Mouse (Mus musculus): ENCODE measurements around the gene Haus3. TPM values are rescaled to one million over a fixed set of nuclear protein-coding genes. Genes with fewer than 3 reads are reported as not detected.

Haus3 gene
- polyA plus RNA-seq, 1 experiment from 2014 or later, result 40.7 TPM

DNA sequence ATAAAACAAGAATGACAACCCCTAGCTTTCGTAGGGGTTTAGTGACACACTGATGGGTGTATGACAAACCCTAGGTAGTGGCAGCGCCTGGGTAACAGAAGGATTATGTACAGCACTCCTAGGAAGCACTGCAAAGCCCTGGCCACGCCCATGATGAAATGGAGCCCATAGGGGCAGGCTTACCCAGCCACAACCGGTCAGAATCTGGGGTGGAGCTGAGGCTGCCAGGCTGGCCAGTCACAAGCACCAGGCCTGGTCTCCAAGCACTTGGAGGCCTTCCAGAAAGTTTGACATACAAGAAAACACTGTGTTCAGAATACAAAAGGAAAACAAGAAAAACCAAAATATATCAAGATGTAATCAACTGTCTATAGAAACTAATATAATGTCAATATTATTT, 21.7 kb upstream of the Haus3 start:
- Histone ChIP-seq H3K27ac (ENCODE audit: low read length) (peak overlapping the region; percentile 8; the same call in 1 of the 2 replicates), H3K4me2 (ENCODE audit: low read depth, low read length) (no peak overlapping the region), H3K27me3 (ENCODE audit: control insufficient read depth, insufficient read depth, low read depth, low read length) (no peaks in the 10 kb centered on the region), H3K4me1 (replicated peaks; ENCODE audit: control insufficient read depth, insufficient read depth, low read length) (peaks cover 20% of the 10 kb centered on the region), H3K4me3 (ENCODE audit: low read length) (no peak overlapping the region), H3K9me3 (ENCODE audit: control insufficient read depth, low read length) (no peaks in the 10 kb centered on the region), H3K9ac (ENCODE audit: low read length) (no peak overlapping the region), H3K36me3 (ENCODE audit: control insufficient read depth, insufficient read depth, low read length) (no peaks in the 10 kb centered on the region)
- ATAC-seq (ENCODE audit: low read depth), result no peak
- WGBS, result 43% methylated on average over 4 of the region's 4 CpGs

DNA sequence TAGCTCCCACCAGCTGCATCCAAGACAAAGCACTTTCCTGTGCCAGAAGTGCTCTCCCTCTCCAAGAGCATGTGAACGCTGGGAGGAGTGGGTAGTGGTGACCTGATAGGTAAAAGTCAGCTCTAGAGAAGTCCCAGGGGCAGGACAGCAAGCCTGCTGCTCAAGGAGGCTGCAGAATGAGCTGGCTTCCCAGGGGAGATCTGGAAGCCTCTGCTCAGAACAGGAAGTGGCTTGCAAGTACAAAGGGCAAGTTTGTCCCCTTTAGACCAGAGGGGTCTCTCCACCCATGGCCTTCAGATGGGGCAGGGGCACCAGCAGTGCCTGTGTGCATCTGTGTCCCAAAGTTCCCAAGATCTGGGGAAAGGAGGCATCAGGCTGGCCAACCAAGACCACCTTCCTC, 20.2 kb upstream of the Haus3 start:
- no peaks in the 10 kb centered on the region for H3K36me3 ChIP-seq (ENCODE audit: control insufficient read depth, insufficient read depth, low read length)
- no peak overlapping the region for H3K27ac ChIP-seq (ENCODE audit: low read length)
- no peak overlapping the region for H3K4me2 ChIP-seq (ENCODE audit: low read depth, low read length)
- no peak overlapping the region for H3K4me3 ChIP-seq (ENCODE audit: low read length)
- ATAC-seq (ENCODE audit: low read depth), result no peak
- H3K9ac ChIP-seq (ENCODE audit: low read length), result no peak overlapping the region
- peaks cover 33% of the 10 kb centered on the region for H3K4me1 ChIP-seq (replicated peaks; ENCODE audit: control insufficient read depth, insufficient read depth, low read length)
- no peaks in the 10 kb centered on the region for H3K27me3 ChIP-seq (ENCODE audit: control insufficient read depth, insufficient read depth, low read depth, low read length)
- whole genome bisulfite sequencing, result 33% methylated on average over 1 of the region's 1 CpGs
- no peaks in the 10 kb centered on the region for H3K9me3 ChIP-seq (ENCODE audit: control insufficient read depth, low read length)

DNA sequence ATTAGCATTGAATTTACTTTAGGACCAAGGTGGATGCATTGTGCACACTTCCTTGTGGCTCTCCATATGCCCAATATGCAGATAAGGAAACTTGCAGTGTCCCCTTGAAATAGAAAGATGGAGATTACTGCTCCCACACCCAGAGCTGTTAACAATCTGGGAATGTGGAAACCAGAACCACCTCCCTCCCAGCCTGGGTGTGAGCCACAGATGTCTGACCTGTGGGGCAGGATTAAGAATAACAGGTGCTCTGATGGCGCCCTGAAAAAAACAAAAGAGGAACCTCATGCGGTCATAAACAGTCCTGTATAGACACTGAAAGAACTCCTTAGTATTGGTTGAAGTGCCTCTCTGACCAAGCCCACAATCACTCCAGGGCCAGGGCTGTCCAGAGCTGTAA, 19.5 kb upstream of the Haus3 start:
- Histone ChIP-seq H3K9ac (ENCODE audit: low read length) (peak overlapping the region; percentile 83), H3K4me2 (ENCODE audit: low read depth, low read length) (peak overlapping the region; percentile 60), H3K36me3 (ENCODE audit: control insufficient read depth, insufficient read depth, low read length) (no peaks in the 10 kb centered on the region), H3K27ac (ENCODE audit: low read length) (no peak overlapping the region), H3K9me3 (ENCODE audit: control insufficient read depth, low read length) (no peaks in the 10 kb centered on the region), H3K27me3 (ENCODE audit: control insufficient read depth, insufficient read depth, low read depth, low read length) (no peaks in the 10 kb centered on the region), H3K4me1 (replicated peaks; ENCODE audit: control insufficient read depth, insufficient read depth, low read length) (peaks cover 40% of the 10 kb centered on the region), H3K4me3 (ENCODE audit: low read length) (peak overlapping the region; percentile 90)
- 62% methylated on average over 2 of the region's 2 CpGs for WGBS
- ATAC-seq (ENCODE audit: low read depth), result no peak

DNA sequence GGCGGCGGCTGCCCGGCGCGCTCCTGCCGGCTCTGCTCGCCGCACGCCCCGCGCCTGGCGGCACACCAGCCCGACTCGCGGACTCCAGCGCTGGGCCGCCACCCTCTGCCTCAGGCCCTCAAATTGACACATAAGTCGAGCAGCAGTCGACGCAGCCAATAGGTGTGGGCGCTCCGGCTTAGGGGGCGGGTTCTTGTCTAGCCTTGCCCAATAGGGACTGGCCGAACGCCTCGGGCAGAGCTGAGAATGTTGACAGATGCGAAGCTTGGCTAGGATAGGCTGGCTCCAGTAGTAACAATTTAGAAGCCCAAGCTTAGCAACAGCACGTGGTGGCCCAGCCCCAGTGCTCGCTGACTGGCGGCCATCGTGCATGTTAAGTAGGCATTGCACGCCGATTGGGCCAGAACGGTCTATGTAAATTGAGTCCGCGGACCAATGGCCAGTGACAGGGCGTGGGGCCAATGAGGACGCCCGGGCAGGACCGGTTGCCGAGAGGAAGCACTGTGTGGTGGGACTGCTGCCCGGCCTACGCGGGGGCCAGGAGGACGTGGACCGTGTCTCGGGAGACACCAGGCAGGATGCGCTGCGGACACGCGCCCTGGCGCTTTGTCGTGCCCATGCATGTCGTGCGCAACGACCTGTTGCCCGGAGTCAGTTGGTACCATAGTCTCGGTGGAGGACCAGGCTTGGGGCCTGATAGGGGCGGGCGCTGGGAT, 18.4 kb upstream of the Haus3 start, which contains the start of gene Mxd4:
Gene Mxd4, minus strand, starts transcription at position 120 of the 716 bp plus-strand sequence.
- ATAC-seq (ENCODE audit: low read depth), result peak; percentile 97
- H3K36me3 ChIP-seq (ENCODE audit: control insufficient read depth, insufficient read depth, low read length), result no peaks in the 10 kb centered on the region
- H3K27ac ChIP-seq (ENCODE audit: low read length), result peak within 1 kb of the TSS; percentile 99
- H3K4me1 ChIP-seq (replicated peaks; ENCODE audit: control insufficient read depth, insufficient read depth, low read length), result peaks cover 51% of the 10 kb centered on the region
- H3K4me2 ChIP-seq (ENCODE audit: low read depth, low read length), result peak within 1 kb of the TSS; percentile 94
- H3K27me3 ChIP-seq (ENCODE audit: control insufficient read depth, insufficient read depth, low read depth, low read length), result no peaks in the 10 kb centered on the region
- no peaks in the 10 kb centered on the region for H3K9me3 ChIP-seq (ENCODE audit: control insufficient read depth, low read length)
- H3K9ac ChIP-seq (ENCODE audit: low read length), result peak within 1 kb of the TSS; percentile 92
- under 1% methylated on average over 57 of the region's 60 CpGs for WGBS
- H3K4me3 ChIP-seq (ENCODE audit: low read length), result peak within 1 kb of the TSS; percentile 90

DNA sequence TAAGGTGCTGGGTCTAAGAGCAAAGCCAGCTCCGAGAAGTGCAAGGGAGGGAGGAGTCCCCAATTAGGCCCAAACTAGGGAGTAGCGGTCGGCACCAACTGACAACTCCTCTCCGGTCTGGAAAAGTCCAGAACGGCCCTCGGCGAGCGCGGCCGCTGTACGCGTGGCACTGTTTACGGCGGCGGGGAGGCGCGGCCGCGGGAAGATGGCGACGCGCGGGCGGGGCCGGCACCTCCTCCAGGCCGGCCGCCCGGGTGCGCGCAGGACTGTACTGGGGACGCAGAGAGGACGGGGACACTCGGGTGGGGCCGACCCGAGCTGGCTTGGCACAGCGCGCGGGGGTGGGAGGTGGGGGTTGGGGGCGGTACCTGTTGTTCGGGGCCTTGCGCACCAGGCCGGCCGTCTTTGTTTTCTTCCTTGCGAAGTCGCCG, 17.6 kb upstream of the Haus3 start:
- Histone ChIP-seq H3K9ac (ENCODE audit: low read length) (peak overlapping the region; percentile 92), H3K27ac (ENCODE audit: low read length) (peak overlapping the region; percentile 99), H3K4me3 (ENCODE audit: low read length) (peak overlapping the region; percentile 90), H3K27me3 (ENCODE audit: control insufficient read depth, insufficient read depth, low read depth, low read length) (no peaks in the 10 kb centered on the region), H3K9me3 (ENCODE audit: control insufficient read depth, low read length) (no peaks in the 10 kb centered on the region), H3K4me2 (ENCODE audit: low read depth, low read length) (peak overlapping the region; percentile 94), H3K4me1 (replicated peaks; ENCODE audit: control insufficient read depth, insufficient read depth, low read length) (peaks cover 56% of the 10 kb centered on the region), H3K36me3 (ENCODE audit: control insufficient read depth, insufficient read depth, low read length) (no peaks in the 10 kb centered on the region)
- ATAC-seq (ENCODE audit: low read depth), result peak; percentile 35
- under 1% methylated on average over 35 of the region's 46 CpGs for WGBS

DNA sequence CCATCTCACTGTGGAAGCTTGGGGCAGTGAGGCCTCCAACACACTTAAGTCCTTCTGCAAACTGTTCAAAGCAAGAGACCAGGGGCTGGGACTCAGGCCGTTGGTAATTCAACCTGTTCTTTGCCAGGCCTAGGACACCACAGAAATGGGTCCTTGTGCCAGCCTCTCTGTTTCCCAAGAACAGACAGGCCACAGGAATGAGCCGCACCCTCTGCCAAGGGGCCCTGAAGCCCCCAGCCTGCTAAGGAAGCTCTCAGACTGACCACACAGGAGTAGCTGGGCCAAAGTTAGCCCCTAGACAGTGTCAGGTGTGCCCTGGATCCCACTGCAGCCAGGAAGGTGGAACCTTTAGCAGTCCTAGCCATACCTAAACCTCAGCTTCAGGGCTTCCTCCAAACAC, 17.1 kb upstream of the Haus3 start:
- Histone ChIP-seq H3K4me1 (replicated peaks; ENCODE audit: control insufficient read depth, insufficient read depth, low read length) (peaks cover 62% of the 10 kb centered on the region), H3K4me3 (ENCODE audit: low read length) (peak overlapping the region; percentile 90), H3K9me3 (ENCODE audit: control insufficient read depth, low read length) (no peaks in the 10 kb centered on the region), H3K9ac (ENCODE audit: low read length) (peak overlapping the region; percentile 92), H3K27me3 (ENCODE audit: control insufficient read depth, insufficient read depth, low read depth, low read length) (no peaks in the 10 kb centered on the region), H3K27ac (ENCODE audit: low read length) (peak overlapping the region; percentile 99), H3K36me3 (ENCODE audit: control insufficient read depth, insufficient read depth, low read length) (0 out of 2 replicates have a peak, but pooled peaks cover 2% of the 10 kb centered on the region), H3K4me2 (ENCODE audit: low read depth, low read length) (peak overlapping the region; percentile 94)
- no peak for ATAC-seq (ENCODE audit: low read depth)
- WGBS, result 38% methylated on average over 2 of the region's 2 CpGs

DNA sequence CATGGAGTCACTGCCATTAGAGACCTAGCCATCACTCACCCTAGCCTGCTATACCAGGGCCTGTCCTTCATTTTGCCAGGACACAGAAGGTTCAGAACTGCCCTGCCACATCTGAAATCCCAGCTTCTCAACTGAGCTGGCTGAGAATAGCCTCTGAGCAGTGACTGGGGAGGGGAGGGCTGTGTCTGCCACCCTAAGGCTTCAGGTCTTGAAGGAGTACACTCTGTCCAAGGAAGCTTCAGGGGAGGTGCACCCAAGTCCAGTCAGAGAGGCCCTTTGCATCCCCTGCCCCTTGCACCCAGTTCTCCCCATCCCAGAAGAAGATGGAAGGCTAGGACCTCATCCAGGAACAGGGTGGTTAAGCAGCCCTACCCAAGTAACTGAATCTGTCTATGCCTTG, 16.5 kb upstream of the Haus3 start:
- Histone ChIP-seq H3K9me3 (ENCODE audit: control insufficient read depth, low read length) (no peaks in the 10 kb centered on the region), H3K9ac (ENCODE audit: low read length) (peak overlapping the region; percentile 92), H3K27ac (ENCODE audit: low read length) (no peak overlapping the region), H3K27me3 (ENCODE audit: control insufficient read depth, insufficient read depth, low read depth, low read length) (no peaks in the 10 kb centered on the region), H3K4me2 (ENCODE audit: low read depth, low read length) (peak overlapping the region; percentile 94), H3K4me3 (ENCODE audit: low read length) (peak overlapping the region; percentile 90), H3K36me3 (ENCODE audit: control insufficient read depth, insufficient read depth, low read length) (0 out of 2 replicates have a peak, but pooled peaks cover 2% of the 10 kb centered on the region), H3K4me1 (replicated peaks; ENCODE audit: control insufficient read depth, insufficient read depth, low read length) (peaks cover 58% of the 10 kb centered on the region)
- no peak for ATAC-seq (ENCODE audit: low read depth)

DNA sequence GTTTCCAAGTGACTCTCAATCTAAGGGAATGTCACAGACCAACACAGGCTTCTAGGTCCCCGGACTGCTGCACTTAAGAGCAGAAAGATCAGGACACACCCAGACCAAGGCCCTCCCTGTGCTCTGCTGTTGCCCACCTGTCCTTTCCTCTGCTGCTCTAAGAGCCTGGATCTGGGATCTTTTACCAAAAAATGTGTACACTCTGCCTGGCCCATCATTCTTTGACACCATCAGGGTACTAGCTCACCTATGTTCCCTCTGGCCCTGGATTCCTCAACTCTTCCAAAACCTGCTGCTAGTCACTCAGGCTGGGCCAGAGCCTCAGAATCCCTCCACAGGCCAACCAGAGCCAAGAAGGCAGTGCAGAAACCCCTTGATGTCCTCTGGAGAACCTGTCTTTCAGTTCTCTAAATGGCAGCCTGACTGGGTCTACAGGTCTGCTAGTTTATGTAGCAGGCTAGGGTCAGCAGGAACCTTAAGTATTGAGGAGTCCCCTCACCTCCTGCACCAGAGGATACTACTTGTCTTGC, 15.8 kb upstream of the Haus3 start:
- H3K27ac ChIP-seq (ENCODE audit: low read length), result no peak overlapping the region
- ATAC-seq (ENCODE audit: low read depth), result no peak
- H3K36me3 ChIP-seq (ENCODE audit: control insufficient read depth, insufficient read depth, low read length), result peaks cover 6% of the 10 kb centered on the region
- 64% methylated on average over 1 of the region's 1 CpGs for WGBS
- no peak overlapping the region for H3K4me3 ChIP-seq (ENCODE audit: low read length)
- H3K4me1 ChIP-seq (replicated peaks; ENCODE audit: control insufficient read depth, insufficient read depth, low read length), result peaks cover 56% of the 10 kb centered on the region
- no peaks in the 10 kb centered on the region for H3K9me3 ChIP-seq (ENCODE audit: control insufficient read depth, low read length)
- H3K9ac ChIP-seq (ENCODE audit: low read length), result peak overlapping the region; percentile 11; the same call in 1 of the 2 replicates
- peak overlapping the region; percentile 94 for H3K4me2 ChIP-seq (ENCODE audit: low read depth, low read length)
- no peaks in the 10 kb centered on the region for H3K27me3 ChIP-seq (ENCODE audit: control insufficient read depth, insufficient read depth, low read depth, low read length)

DNA sequence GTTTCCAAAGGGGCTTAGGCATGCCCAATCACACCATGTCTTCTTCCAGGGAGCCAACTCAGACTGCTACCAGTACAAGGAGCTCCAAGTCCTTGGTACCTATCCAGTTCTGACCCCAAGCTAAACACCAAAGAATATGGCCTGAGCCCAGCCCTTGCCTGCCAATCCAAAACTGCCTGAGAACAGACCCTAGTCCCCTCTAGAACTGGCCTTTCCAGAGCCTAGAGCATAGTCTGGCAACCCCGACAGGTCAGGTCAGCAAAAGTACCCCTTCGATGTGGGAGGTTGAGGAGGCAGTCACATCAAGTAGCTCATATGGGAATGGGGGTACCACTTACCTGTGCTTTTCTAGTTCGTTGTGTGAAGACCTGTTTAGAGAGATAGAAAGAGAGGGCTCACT, 14.6 kb upstream of the Haus3 start:
- ATAC-seq (ENCODE audit: low read depth), result no peak
- Histone ChIP-seq H3K36me3 (ENCODE audit: control insufficient read depth, insufficient read depth, low read length) (peaks cover 9% of the 10 kb centered on the region), H3K27ac (ENCODE audit: low read length) (no peak overlapping the region; the same call in 1 of the 2 replicates), H3K4me2 (ENCODE audit: low read depth, low read length) (no peak overlapping the region), H3K9me3 (ENCODE audit: control insufficient read depth, low read length) (no peaks in the 10 kb centered on the region), H3K27me3 (ENCODE audit: control insufficient read depth, insufficient read depth, low read depth, low read length) (no peaks in the 10 kb centered on the region), H3K9ac (ENCODE audit: low read length) (no peak overlapping the region), H3K4me1 (replicated peaks; ENCODE audit: control insufficient read depth, insufficient read depth, low read length) (peaks cover 54% of the 10 kb centered on the region), H3K4me3 (ENCODE audit: low read length) (no peak overlapping the region)
- 86% methylated on average over 3 of the region's 3 CpGs for WGBS
